Mouse (Mus musculus) 416B (cell line): ENCODE data around the gene Gpx3.
"Not testable (repeated sequence)": the region's sequence is repeated elsewhere in the genome, so short reads cannot be mapped to it uniquely, and the experiment has no call there.

Source experiments
- DNase-seq: peaks from one replicate; pipeline ENCODE4 v3.0.0; 2011; ENCODE audit warnings: low read depth

Gene Gpx3

DNA sequence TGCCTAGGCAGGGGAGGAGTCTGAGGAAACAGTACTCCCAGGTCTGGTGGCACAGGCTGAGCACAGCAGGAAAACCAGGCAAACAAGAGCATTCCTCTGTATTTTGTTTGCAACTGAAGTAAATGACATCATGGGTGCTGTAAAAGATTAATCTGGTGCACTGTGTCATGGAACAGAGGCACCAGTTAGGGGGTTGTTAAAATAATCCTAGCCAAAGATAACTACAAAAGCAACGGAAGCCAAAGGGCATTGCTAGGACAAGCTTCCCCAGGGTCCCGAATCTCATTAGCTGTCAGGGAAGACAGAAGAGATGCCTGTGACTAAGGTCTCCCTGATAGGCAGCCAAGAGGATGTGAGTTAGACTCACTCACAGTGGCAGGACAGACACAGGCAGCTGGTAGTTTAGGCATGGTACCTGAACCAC is 21.2 kb upstream of the Gpx3 start:
- no peak for DNase-seq

GRCm38 (mm10) chr11:54882671-54883070 is 19.6 kb upstream of the Gpx3 start:
- DNase-seq, result no peak

DNA sequence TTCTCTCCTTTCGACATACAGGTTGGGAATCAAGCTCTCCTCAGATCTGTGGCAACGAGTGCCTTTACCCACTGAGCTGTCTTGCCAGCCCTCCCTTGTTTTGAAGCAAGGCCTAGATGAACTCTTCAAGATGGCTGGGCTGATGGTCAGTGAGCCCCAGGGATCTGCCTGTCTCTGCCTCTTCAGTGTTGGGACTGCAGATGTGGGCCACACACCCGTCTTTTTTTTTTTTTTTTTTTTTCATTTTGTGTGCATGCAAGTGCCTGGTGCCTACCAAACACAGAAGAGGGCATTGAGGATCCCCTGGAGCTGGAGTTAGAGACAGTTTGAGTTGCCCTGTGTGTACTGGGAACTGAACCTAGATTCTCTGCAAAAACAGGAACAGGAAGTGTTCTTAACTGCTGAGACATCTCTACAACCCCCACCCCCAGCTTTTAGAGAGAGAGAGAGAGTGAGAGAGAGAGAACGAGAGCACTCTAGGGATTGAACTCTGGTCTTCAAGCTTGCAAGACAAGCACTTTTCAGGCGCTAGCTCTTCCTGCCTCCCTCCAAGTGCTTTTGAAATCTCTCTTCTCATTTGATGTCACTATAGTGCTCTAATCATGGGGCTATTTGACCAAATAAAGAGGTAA is 17.9 kb upstream of the Gpx3 start:
- peak; percentile 63 for DNase-seq

- no peak for DNase-seq
Observed at GRCm38 (mm10) chr11:54884937-54885336, 17.3 kb upstream of the Gpx3 start.

- DNase-seq, result no peak
Observed at GRCm38 (mm10) chr11:54885406-54885805, 16.8 kb upstream of the Gpx3 start.

- no peak for DNase-seq
Observed at GRCm38 (mm10) chr11:54887927-54888326, 14.3 kb upstream of the Gpx3 start.

GRCm38 (mm10) chr11:54891341-54891740 is 10.9 kb upstream of the Gpx3 start:
- no peak for DNase-seq

DNA sequence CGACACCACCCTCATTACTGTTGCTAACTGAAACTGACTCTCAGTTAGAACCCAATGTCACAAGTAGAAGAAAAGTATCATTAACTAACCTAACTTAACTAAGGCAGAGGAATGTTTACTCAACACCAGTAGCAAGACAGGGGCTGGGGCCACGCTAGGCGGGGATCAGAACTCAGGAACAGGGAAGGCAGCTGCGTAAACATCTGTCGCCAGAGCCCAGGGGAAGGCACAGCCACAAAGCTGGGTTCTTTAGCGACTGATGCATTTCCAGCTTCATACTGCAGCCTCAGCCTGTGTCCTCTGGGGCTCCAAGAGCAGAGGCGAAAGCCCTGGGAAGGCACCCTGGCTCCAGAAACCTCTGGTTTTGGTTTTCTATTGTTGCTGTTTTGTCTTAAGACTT is 10.2 kb upstream of the Gpx3 start:
- no peak for DNase-seq

GRCm38 (mm10) chr11:54894589-54894988 is 7.7 kb upstream of the Gpx3 start:
- no peak for DNase-seq

DNA sequence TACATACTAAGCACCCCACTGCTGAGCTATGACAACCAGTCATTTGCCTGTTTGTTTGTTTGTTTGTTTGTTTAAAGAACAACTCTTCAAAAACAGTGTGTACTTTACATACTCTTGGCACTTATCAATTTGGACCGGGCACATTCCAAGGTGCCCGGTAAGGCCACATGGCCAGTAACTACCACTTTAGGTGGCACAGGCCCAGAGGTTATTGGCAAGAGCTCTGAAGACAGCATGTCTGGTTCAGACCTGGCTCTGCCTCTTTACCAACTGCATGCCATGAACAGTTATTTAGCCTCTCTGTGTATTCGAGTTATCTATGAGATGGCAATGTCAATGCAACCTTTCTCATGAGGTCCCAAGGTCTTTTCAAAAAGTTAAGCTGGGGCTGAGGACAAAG is 5.6 kb upstream of the Gpx3 start:
- not testable (repeated sequence) for DNase-seq

GRCm38 (mm10) chr11:54897470-54897869 is 4.8 kb upstream of the Gpx3 start:
- DNase-seq, result no peak

GRCm38 (mm10) chr11:54899657-54900056 is 2.6 kb upstream of the Gpx3 start:
- DNase-seq, result no peak

DNA sequence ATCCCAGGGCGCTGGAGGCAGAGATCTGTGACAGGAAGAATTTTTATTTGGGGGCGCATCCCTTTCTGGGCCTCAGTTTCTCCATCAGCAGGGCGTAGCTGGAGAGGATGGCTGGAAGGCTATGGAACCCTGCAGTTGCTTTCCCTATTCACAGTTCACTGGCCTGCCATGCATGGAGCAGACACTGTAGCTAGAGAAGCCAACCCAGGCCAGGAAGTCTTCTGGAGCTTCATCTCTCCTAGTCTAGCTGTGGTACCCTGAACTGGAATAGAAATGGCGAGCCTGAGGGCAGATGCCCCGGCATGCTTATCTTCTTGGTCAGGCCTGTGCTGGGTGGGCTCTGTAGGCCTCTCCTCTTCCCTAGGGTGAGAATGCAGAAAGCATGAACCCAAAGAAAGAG is 1.1 kb downstream of the Gpx3 start:
- DNase-seq, result no peak

- no peak for DNase-seq
Observed at GRCm38 (mm10) chr11:54903940-54904706, 1.9 kb downstream of the Gpx3 start.

GRCm38 (mm10) chr11:54905086-54905485 is 2.8 kb downstream of the Gpx3 start:
- no peak for DNase-seq

DNA sequence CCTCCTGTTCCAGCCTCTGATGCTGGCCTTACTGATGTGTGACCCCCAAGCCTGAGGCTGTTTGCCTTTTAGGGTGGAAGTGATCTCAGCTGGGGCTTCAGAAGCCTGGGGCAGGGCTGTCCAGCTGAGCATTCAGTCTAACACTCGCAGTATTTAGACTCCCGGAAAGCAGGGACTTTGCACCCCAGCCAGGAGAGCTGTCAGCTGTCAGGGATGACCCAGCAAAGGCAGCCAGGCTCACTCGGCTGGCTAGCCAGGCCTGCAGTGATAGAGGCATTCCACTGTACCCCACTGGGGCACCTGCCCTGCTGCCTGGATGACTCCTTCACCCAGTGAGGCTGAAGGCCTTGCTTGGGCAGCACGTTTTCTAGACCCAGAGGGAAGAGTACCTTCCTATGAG is 3.7 kb downstream of the Gpx3 start:
- DNase-seq, result no peak

GRCm38 (mm10) chr11:54906466-54906865 is 4.2 kb downstream of the Gpx3 start:
- DNase-seq, result no peak

- no peak for DNase-seq
Observed at GRCm38 (mm10) chr11:54907259-54907658, 5.0 kb downstream of the Gpx3 start.

GRCm38 (mm10) chr11:54909273-54909672 is 7.0 kb downstream of the Gpx3 start:
- DNase-seq, result no peak

DNA sequence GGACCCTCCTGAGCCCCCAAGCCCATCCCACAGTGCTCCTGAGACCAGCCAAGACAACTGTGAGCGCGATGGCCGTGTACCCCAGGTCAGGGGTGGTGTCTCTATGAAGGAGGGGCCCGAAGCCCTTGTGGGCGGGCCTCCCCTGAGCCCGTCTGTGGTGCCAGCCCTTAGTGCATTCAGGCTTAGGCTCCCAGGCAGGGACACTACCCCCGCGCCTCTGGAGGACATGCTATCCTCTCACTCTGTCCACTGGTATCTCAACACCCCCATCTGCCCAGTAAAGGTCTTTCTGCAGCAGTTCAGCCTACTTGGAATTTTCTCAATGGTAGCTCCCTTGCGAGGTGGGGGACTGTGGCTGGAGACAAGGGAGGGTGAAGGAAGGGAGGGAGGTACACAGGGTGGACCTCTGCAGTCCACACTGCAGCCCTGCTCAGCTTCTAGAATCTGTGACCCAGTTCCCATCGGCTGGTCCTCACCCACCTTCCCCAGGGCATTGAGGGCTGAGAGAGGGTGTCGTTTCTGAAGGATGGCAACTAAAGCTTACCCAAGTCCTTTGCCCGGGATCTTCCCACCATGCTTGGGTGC is 7.9 kb downstream of the Gpx3 start:
- DNase-seq, result no peak

- no peak for DNase-seq
Observed at GRCm38 (mm10) chr11:54911201-54911600, 8.9 kb downstream of the Gpx3 start.

GRCm38 (mm10) chr11:54911671-54912502 is 9.6 kb downstream of the Gpx3 start:
- no peak for DNase-seq
